Mouse (Mus musculus): ENCODE results near the gene Hist2h2bb.

DNA sequence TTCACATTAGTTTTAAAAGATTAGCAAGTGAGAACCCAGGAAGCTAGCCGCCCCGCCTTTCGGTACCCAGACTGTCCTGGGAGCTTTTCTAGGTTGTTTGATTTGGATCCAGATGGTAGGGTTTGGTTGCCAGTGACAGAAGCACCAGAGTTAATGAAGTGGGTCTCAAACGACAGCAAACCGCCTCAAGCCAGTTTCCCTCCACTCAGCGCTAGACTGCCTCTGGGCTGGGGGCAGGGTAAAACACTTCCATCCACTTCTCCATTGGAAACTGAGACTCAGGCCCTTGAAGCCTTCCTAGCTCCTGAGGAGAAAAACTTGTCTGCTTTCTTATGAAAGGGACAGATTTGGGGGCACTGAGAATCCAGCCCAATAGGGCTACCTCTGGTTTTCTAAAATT lies 23.1 kb downstream of the Hist2h2bb start:
- TF ChIP-seq CTCF (IDR thresholded peaks at IDR 0.05; ENCODE audit: low read depth, low read length): no peak
- TF ChIP-seq POLR2A (IDR thresholded peaks at IDR 0.05; ENCODE audit: borderline replicate concordance, low read depth, low read length): no peak

Measured in bone marrow macrophage, adult 2 months (primary cell).